Mouse (Mus musculus): ENCODE results near the gene Mxd4.

Gene Mxd4

GRCm38 (mm10) chr5:34187601-34188316 is at the start of gene Mxd4:
Mxd4 (minus strand) TSS chr5:34187720.
- peak; percentile 98 for DNase-seq (ENCODE audit: low read depth, low spot score)

GRCm38 (mm10) chr5:34235898-34236420 is 48.4 kb upstream of the Mxd4 start:
- DNase-seq (ENCODE audit: low read depth, low spot score): no peak

GRCm38 (mm10) chr5:34235056-34235455 is 47.5 kb upstream of the Mxd4 start:
- DNase-seq (ENCODE audit: low read depth, low spot score): no peak

GRCm38 (mm10) chr5:34233221-34233515 is 45.6 kb upstream of the Mxd4 start:
- no peak for DNase-seq (ENCODE audit: low read depth, low spot score)

GRCm38 (mm10) chr5:34232481-34233220 is 45.1 kb upstream of the Mxd4 start:
- DNase-seq (ENCODE audit: low read depth, low spot score): no peak

GRCm38 (mm10) chr5:34231901-34232300 is 44.4 kb upstream of the Mxd4 start:
- DNase-seq (ENCODE audit: low read depth, low spot score): no peak

GRCm38 (mm10) chr5:34230599-34231485 is 43.3 kb upstream of the Mxd4 start:
- no peak for DNase-seq (ENCODE audit: low read depth, low spot score)

GRCm38 (mm10) chr5:34229503-34229902 is 42.0 kb upstream of the Mxd4 start:
- no peak for DNase-seq (ENCODE audit: low read depth, low spot score)

- DNase-seq (ENCODE audit: low read depth, low spot score): no peak
Observed at GRCm38 (mm10) chr5:34225516-34225915, 38.0 kb upstream of the Mxd4 start.

- no peak for DNase-seq (ENCODE audit: low read depth, low spot score)
Observed at GRCm38 (mm10) chr5:34224515-34224914, 37.0 kb upstream of the Mxd4 start.

GRCm38 (mm10) chr5:34220001-34220400 is 32.5 kb upstream of the Mxd4 start:
- no peak for DNase-seq (ENCODE audit: low read depth, low spot score)

- no peak for DNase-seq (ENCODE audit: low read depth, low spot score)
Observed at GRCm38 (mm10) chr5:34218672-34219071, 31.2 kb upstream of the Mxd4 start.

GRCm38 (mm10) chr5:34217756-34218155 is 30.2 kb upstream of the Mxd4 start:
- DNase-seq (ENCODE audit: low read depth, low spot score): no peak

- no peak for DNase-seq (ENCODE audit: low read depth, low spot score)
Observed at GRCm38 (mm10) chr5:34216025-34216424, 28.5 kb upstream of the Mxd4 start.

GRCm38 (mm10) chr5:34213659-34214058 is 26.1 kb upstream of the Mxd4 start:
- no peak for DNase-seq (ENCODE audit: low read depth, low spot score)

GRCm38 (mm10) chr5:34210279-34210678 is 22.8 kb upstream of the Mxd4 start:
- no peak for DNase-seq (ENCODE audit: low read depth, low spot score)

GRCm38 (mm10) chr5:34207503-34207902 is 20.0 kb upstream of the Mxd4 start:
- no peak for DNase-seq (ENCODE audit: low read depth, low spot score)

- no peak for DNase-seq (ENCODE audit: low read depth, low spot score)
Observed at GRCm38 (mm10) chr5:34205788-34206187, 18.3 kb upstream of the Mxd4 start.

GRCm38 (mm10) chr5:34204911-34205310 is 17.4 kb upstream of the Mxd4 start:
- DNase-seq (ENCODE audit: low read depth, low spot score): no peak

- DNase-seq (ENCODE audit: low read depth, low spot score): no peak
Observed at GRCm38 (mm10) chr5:34202006-34202405, 14.5 kb upstream of the Mxd4 start.

GRCm38 (mm10) chr5:34201396-34201795 is 13.9 kb upstream of the Mxd4 start:
- DNase-seq (ENCODE audit: low read depth, low spot score): no peak

- DNase-seq (ENCODE audit: low read depth, low spot score): no peak
Observed at GRCm38 (mm10) chr5:34198615-34199014, 11.1 kb upstream of the Mxd4 start.
